Mouse (Mus musculus): ENCODE data around the gene Lhx6. TPM values are rescaled to one million over a fixed set of nuclear protein-coding genes. Genes with fewer than 3 reads are reported as not detected.

Lhx6 gene
- polyA plus RNA-seq, 1 experiment from 2014 or later, result 0.59 TPM

DNA sequence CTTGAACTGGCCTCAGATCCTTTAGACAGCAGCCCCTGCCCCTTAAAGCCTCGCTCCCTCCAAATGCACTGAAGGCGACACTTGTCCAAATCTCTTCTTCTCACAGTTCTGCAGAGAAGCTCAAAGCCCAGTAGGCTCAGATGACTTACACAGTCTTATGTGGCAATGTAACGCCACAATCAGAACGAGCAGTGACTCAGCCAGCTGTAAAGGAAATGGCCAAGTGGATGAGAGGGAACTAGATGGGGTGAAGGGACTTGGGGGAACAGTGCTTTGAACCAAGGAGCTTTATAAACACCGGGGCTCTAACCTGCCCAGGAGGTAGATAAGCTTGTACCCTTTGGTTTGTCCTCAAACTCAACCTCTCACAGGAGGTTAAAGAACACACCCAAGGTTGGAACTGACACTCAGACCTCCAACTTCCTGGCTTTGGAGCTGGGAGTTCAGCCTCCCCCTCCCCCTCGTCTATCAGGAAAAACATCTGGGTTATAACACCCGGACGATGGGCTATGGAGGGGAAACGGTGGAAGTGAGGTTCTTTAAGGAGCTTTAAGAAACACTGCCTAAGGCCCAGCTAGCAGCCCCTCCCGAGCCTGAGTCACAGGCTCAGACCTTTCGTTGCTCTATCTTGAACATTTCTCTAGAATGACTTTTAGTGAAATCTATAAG lies 69.7 kb downstream of the Lhx6 start:
- Histone ChIP-seq H3K9me3 (ENCODE audit: control insufficient read depth, low read length) (0 out of 2 replicates have a peak, but pooled peaks cover 3% of the 10 kb centered on the region), H3K4me3 (ENCODE audit: low read depth, low read length) (no peak overlapping the region), H3K4me1 (replicated peaks; ENCODE audit: control insufficient read depth, insufficient read depth, low read length) (no peaks in the 10 kb centered on the region), H3K4me2 (no peak overlapping the region), H3K36me3 (ENCODE audit: control insufficient read depth, insufficient read depth, low read length) (peaks cover 19% of the 10 kb centered on the region), H3K27me3 (replicated peaks; ENCODE audit: control insufficient read depth, insufficient read depth, low read length) (no peaks in the 10 kb centered on the region), H3K9ac (ENCODE audit: low read depth, low read length) (no peak overlapping the region), H3K27ac (ENCODE audit: low read depth, low read length) (no peak overlapping the region)
- 40% methylated on average over 11 of the region's 11 CpGs for WGBS
- DNase-seq (ENCODE audit: low spot score) (no peak), ATAC-seq (replicated peaks; ENCODE audit: low FRiP score) (0 out of 2 replicates have a peak, but pooled peaks have one; percentile 38)

DNA sequence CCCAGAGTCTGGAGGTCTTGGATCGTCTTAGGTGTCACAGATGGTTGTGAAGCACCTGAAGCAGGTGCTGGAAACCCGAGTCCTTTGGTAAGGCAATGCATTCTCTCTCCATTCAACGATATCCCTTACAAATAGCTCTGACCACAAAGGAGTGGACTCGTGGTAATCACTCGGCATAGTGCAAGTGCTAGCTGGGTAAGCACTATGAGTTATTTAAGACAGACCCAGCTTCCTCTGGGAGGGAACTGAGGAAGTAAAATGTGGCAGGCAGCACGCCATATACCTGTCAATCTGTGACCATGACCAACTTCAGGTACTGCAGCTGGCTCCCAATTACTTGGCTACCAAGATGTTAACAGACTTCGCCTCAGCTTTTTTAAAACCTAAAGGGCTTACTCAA lies 70.3 kb downstream of the Lhx6 start:
- H3K36me3 ChIP-seq (ENCODE audit: control insufficient read depth, insufficient read depth, low read length), result peaks cover 19% of the 10 kb centered on the region
- H3K9ac ChIP-seq (ENCODE audit: low read depth, low read length), result no peak overlapping the region
- H3K27me3 ChIP-seq (replicated peaks; ENCODE audit: control insufficient read depth, insufficient read depth, low read length), result no peaks in the 10 kb centered on the region
- H3K9me3 ChIP-seq (ENCODE audit: control insufficient read depth, low read length), result 0 out of 2 replicates have a peak, but pooled peaks cover 3% of the 10 kb centered on the region
- 64% methylated on average over 7 of the region's 7 CpGs for WGBS
- no peak overlapping the region for H3K27ac ChIP-seq (ENCODE audit: low read depth, low read length)
- DNase-seq (ENCODE audit: low spot score) (no peak), ATAC-seq (replicated peaks; ENCODE audit: low FRiP score) (no peak)
- no peak overlapping the region for H3K4me2 ChIP-seq
- H3K4me1 ChIP-seq (replicated peaks; ENCODE audit: control insufficient read depth, insufficient read depth, low read length), result no peaks in the 10 kb centered on the region
- H3K4me3 ChIP-seq (ENCODE audit: low read depth, low read length), result no peak overlapping the region

DNA sequence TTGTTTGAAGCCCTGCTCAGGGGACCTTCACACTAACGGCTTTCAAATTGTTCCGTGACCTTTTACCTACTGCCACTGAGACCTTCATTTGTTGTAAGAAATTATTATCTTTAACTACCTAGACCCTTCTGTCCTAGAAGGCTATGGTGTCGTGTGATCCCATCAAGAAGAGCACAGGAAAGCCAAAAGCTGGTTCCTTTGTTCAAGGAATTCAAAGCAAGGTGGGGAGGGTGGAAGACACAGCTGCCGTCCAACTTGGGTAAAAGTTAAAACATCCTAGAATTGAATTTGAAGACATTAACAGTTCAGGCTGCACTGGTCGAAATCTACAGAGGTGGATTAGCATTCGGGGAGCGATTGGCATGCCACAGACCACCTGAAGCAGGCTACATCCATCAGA lies 71.2 kb downstream of the Lhx6 start:
- no peak for DNase-seq (ENCODE audit: low spot score)

DNA sequence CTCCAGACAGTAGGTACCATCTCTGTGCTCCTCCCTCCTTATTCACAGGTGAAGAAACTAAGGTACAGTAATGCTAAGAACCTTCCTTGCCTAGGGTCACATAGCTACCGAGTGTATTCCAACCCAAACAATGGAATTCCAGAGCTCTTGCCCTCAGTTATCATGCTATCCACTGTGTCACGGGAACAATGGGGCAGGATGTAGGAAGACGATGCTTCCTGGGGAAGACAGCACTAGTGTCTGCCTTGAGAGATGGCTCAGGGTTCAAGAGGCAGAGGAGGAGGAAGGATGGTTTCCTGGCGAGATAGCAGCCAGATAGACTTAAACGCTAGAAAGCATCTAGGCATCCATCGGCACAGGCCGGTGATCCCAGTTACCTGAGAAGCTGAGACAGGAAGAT lies 72.3 kb downstream of the Lhx6 start:
- Histone ChIP-seq H3K4me3 (ENCODE audit: low read depth, low read length) (no peak overlapping the region), H3K27me3 (replicated peaks; ENCODE audit: control insufficient read depth, insufficient read depth, low read length) (no peaks in the 10 kb centered on the region), H3K36me3 (ENCODE audit: control insufficient read depth, insufficient read depth, low read length) (peaks cover 15% of the 10 kb centered on the region), H3K9me3 (ENCODE audit: control insufficient read depth, low read length) (0 out of 2 replicates have a peak, but pooled peaks cover 3% of the 10 kb centered on the region), H3K4me2 (no peak overlapping the region), H3K4me1 (replicated peaks; ENCODE audit: control insufficient read depth, insufficient read depth, low read length) (no peaks in the 10 kb centered on the region), H3K9ac (ENCODE audit: low read depth, low read length) (no peak overlapping the region), H3K27ac (ENCODE audit: low read depth, low read length) (no peak overlapping the region)
- 50% methylated on average over 7 of the region's 7 CpGs for WGBS
- no peak for DNase-seq (ENCODE audit: low spot score)
- ATAC-seq (replicated peaks; ENCODE audit: low FRiP score), result no peak

More for the DNA sequence above, 71.2 kb downstream of the Lhx6 start:
- H3K9ac ChIP-seq (ENCODE audit: low read depth, low read length), result no peak overlapping the region
- H3K4me1 ChIP-seq (replicated peaks; ENCODE audit: control insufficient read depth, insufficient read depth, low read length), result no peaks in the 10 kb centered on the region
- no peak for ATAC-seq (replicated peaks; ENCODE audit: low FRiP score)
- WGBS, result 82% methylated on average over 7 of the region's 7 CpGs
- 0 out of 2 replicates have a peak, but pooled peaks cover 3% of the 10 kb centered on the region for H3K9me3 ChIP-seq (ENCODE audit: control insufficient read depth, low read length)
- H3K4me2 ChIP-seq, result no peak overlapping the region
- no peak overlapping the region for H3K4me3 ChIP-seq (ENCODE audit: low read depth, low read length)
- H3K36me3 ChIP-seq (ENCODE audit: control insufficient read depth, insufficient read depth, low read length), result peaks cover 19% of the 10 kb centered on the region
- no peak overlapping the region for H3K27ac ChIP-seq (ENCODE audit: low read depth, low read length)
- no peaks in the 10 kb centered on the region for H3K27me3 ChIP-seq (replicated peaks; ENCODE audit: control insufficient read depth, insufficient read depth, low read length)

Other genes with a start within 250 kb of the Lhx6 start
- 0.36 and 0.45 TPM in 2 replicates for gene Ttll11, start 125.5 kb downstream of the Lhx6 start, polyA plus RNA-seq (2014; fragmentation: Nextera tagmentation; extraction: Ambion mirVana)
- gene Ndufa8, start 56.0 kb downstream of the Lhx6 start, polyA plus RNA-seq (2014; fragmentation: Nextera tagmentation; extraction: Ambion mirVana), result 251 and 269 TPM in 2 replicates
- 0.27 TPM in 1 of 2 replicates, not detected in the other for gene Morn5, start 56.0 kb downstream of the Lhx6 start, polyA plus RNA-seq (2014; fragmentation: Nextera tagmentation; extraction: Ambion mirVana)
- gene Mrrf, start 31.0 kb upstream of the Lhx6 start, polyA plus RNA-seq (2014; fragmentation: Nextera tagmentation; extraction: Ambion mirVana), result 31.4 and 36.2 TPM in 2 replicates
- gene Rbm18, start 31.4 kb upstream of the Lhx6 start, polyA plus RNA-seq (2014; fragmentation: Nextera tagmentation; extraction: Ambion mirVana), result 38.4 and 42.8 TPM in 2 replicates
- gene Ptgs1, start 125.0 kb upstream of the Lhx6 start, polyA plus RNA-seq (2014; fragmentation: Nextera tagmentation; extraction: Ambion mirVana), result 28.6 and 30.3 TPM in 2 replicates

Data from liver, embryonic 11.5 days (tissue).